Mouse (Mus musculus): ENCODE data around the gene Nobox.

The Nobox gene

DNA sequence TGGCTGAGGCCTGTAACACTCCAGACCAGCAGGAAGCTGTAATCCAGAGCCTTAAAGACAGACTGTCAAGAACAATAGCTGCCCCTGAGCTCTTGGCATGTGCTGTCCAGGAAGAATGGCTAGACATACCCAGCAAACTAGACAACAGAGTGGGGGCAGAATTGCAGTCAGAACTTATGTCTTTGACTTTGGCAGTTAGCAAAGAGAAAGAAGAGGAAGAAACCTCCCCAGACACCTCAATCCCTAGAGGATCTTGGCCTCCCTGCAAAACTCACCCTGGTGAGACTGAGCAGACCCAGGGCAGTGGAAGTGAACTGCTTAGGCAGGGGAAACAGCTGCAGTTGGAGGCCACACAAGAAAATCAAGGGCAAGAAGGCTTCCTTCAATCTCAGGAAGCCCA lies 36.8 kb downstream of the Nobox start:
- DNase-seq: no peak

DNA sequence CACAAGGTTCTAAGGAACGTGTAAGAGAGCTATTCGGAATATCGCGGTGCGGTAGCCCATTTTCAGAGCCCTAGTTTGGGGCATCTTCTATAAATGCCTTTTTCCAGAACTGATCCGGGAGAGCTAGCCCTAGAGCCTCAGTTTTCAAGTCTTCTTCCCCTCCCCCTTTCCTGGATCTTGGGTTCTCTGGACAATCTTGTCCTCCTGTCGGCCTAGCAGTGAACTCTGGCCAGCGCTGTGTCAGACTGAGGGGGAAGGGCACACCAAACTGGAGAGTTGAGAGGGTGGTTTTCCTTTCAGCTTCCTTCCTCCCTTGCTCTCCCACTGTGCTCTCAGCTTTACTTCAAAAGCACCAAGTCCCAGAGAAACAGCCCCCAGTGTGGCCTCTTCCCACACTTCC lies 43.0 kb downstream of the Nobox start:
- no peak for DNase-seq

GRCm38 (mm10) chr6:43265363-43266041 lies 43.9 kb downstream of the Nobox start, which contains the start of gene Arhgef5:
TSS of gene Arhgef5 (plus strand) at chr6:43265582.
- peak in 1 of 2 experiments; percentile 10 for DNase-seq

- DNase-seq: no peak
Measured at GRCm38 (mm10) chr6:43260756-43261155, 48.6 kb downstream of the Nobox start.

- DNase-seq: no peak
Measured at GRCm38 (mm10) chr6:43254193-43254926, 55.0 kb downstream of the Nobox start.
